Mouse (Mus musculus): ENCODE measurements around the gene Unc45b. TPM values are rescaled to one million over a fixed set of nuclear protein-coding genes. Genes with fewer than 3 reads are reported as not detected.

The Unc45b gene
- polyA plus RNA-seq, 1 experiment: 4.0 TPM

Other genes with a start within 250 kb of the Unc45b start
- gene Cct6b, start 146.2 kb upstream of the Unc45b start, polyA plus RNA-seq (2012; rRNA removed): 0.39 and 0.91 TPM in 2 replicates
- gene Zfp830, start 146.2 kb upstream of the Unc45b start, polyA plus RNA-seq (2012; rRNA removed): 4.1 and 5.0 TPM in 2 replicates
- 19.4 and 23.3 TPM in 2 replicates for gene Lig3, start 129.4 kb upstream of the Unc45b start, polyA plus RNA-seq (2012; rRNA removed)
- gene Rffl, start 39.3 kb upstream of the Unc45b start, polyA plus RNA-seq (2012; rRNA removed): 18.2 and 22.5 TPM in 2 replicates
- 19.5 and 22.4 TPM in 2 replicates for gene Rad51d, start 19.9 kb upstream of the Unc45b start, polyA plus RNA-seq (2012; rRNA removed)
- 1.3 and 1.7 TPM in 2 replicates for gene Fndc8, start 18.4 kb upstream of the Unc45b start, polyA plus RNA-seq (2012; rRNA removed)
- 20.9 and 25.7 TPM in 2 replicates for gene Nle1, start 2.1 kb upstream of the Unc45b start, polyA plus RNA-seq (2012; rRNA removed)
- gene Slfn5, start 40.8 kb downstream of the Unc45b start, polyA plus RNA-seq (2012; rRNA removed): 16.2 and 18.3 TPM in 2 replicates
- 0.36 and 0.41 TPM in 2 replicates for gene Slfn9, start 81.3 kb downstream of the Unc45b start, polyA plus RNA-seq (2012; rRNA removed)
- 0.37 and 0.47 TPM in 2 replicates for gene Slfn8, start 110.3 kb downstream of the Unc45b start, polyA plus RNA-seq (2012; rRNA removed)
- gene Slfn2, start 154.6 kb downstream of the Unc45b start, polyA plus RNA-seq (2012; rRNA removed): 4.3 and 5.2 TPM in 2 replicates
- gene Slfn1, start 206.3 kb downstream of the Unc45b start, polyA plus RNA-seq (2012; rRNA removed): 0.27 and 0.34 TPM in 2 replicates